Mouse (Mus musculus) bone marrow, adult 2 months (tissue): ENCODE measurements around the gene 1810062G17Rik.

Experiments
- CTCF ChIP-seq: fragments of 200-500 bp; IDR thresholded peaks from 2 replicates; pipeline ENCODE4 v1.5.1; 2011; ENCODE audit warnings: low read length, control low read depth; ENCODE audit not compliant: control insufficient read depth, insufficient read depth
- POLR2A ChIP-seq: fragments of 200-500 bp; IDR thresholded peaks from 2 replicates; pipeline ENCODE4 v1.6.1; 2011; ENCODE audit warnings: low read depth, mild to moderate bottlenecking, control low read depth, low read length, borderline replicate concordance; ENCODE audit not compliant: control insufficient read depth

DNA sequence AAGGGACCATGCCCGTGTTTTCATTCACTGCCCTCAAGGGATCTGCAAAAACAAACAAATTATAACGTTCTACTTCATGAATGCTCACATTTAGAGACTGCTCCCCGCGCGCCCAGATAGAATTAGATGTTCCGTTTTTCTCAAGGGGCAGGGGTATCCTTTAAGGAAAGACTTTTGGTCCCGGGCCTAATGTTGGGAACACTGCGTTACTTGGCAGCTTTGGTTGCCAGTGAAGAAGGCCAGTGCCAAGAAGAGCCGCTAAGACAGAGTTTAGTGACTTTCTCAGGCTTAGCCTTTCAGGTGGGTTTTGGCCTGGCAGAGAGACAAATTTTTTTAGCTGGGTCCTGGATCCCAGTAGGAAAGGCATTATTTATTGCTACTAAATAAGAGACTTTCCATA lies 20.5 kb downstream of the 1810062G17Rik start:
- TF ChIP-seq CTCF = no peak
- TF ChIP-seq POLR2A = no peak
